Mouse (Mus musculus) cerebellum, adult 9-11 months (tissue): Measurements from ENCODE around the gene 9330182L06Rik.

ENCODE experiments used
- DNase-seq: peaks from one replicate; pipeline ENCODE4 v3.0.0; 2022

The 9330182L06Rik gene

DNA sequence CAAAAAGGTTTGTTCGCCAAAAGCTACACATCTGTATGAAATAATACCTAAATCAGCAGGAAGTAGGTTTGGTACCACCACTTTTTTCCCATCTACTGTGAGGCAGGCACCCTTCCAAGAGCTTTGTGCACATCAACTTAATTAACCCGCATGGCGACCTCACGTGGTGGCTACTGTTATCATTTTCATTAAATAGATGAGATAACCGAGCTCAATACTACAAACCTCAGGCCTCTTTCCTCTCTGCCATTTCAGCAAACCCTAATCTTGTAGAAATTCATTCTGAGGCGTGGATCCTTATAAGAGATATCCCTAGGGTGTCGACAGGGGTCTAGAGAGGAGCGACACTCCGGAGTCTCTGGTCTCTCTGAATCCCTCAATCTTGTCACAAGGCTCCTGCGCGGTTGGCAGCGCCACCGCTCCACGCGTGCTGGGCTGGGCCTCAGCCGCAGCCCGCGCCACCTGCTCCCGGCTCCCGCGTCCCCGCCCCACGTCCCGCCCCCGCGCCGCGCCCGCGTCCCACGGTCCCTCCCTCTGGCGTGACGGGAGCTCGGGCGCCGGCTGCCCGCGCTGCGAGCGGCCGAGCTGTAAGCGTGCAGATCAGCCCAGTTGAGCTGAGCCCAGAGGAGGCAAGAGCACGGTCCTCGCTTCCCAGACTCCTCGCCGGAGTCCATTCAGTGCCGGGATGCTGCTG lies at the start of gene 9330182L06Rik:
TSS of gene 9330182L06Rik (plus strand) at position 533 of the 694 bp plus-strand sequence.
- DNase-seq: peak; percentile 90

DNA sequence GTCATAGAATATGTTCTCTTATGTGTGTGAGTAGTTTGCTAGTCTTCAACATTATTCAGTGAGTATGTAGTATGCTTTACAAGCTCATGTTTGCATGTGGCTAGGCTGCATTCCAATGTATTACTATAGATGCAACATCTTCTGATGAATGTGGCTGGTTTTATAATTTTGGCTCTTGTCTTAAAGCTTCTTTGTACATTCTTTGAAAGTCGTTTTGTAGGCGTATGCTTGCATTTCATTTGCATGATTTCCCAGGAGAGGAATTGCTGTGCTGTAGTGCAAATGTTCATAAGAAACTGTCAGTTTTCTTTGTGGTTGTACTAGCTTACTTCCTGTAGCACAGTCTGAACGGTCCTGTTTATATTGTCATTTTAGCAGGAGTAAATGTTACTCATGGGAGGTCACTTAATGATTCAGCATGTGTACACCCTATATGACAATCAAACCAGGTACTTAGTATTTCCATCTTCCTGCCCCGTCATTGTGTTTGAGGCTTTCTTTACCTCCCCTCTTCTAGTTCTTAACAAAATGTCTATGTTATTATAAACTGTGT lies 38.4 kb upstream of the 9330182L06Rik start:
- no peak for DNase-seq

DNA sequence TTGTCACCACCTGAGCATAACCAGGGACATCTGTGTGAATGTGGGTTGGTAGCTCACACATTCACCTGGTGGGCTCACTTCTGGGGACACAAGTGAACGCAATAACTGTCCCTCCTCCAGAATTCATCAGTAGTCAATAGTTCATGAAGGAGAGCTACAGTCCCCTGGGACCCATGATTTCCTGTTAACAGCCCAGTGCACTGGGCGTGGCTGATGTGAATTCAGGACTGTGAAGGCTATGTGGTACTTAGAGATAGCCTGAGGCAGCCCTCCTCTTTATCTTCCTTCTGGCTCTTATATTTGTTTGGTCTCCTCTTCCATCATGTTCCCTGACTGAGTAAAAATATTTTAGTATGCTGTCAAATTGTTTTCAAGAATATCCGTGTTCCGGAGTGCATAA lies 1.6 kb upstream of the 9330182L06Rik start:
- no peak for DNase-seq

DNA sequence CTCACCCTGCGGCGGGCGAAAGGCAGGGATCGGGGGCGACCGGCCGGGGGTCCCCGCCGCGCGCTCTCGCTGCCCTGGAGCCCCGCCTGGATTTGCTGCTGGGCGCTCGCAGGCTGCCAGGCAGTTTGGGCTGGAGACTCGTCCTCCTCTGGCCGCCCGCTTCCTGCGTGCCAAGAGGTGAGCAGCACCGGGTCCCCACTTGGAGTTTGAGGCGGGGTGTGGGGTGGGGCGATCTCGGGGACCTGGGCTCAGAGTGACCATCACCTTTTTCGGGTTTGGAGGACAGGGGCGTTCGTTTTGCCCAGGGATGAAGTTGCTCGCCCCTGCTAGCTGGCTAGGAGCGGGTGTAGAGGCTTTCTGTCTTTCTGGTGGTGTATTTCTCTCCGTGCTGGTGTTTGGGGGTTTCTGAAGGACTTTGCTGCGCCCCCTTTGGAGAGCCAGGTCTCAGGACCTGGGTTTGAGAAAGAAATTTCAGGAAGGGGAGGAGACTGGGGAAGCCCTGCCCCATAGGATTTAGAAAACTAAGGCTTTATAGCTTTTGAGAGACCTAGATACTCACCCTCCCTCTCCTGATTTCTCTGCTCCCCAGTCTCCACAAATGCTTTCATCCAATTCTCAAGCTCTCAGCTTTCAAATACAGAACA lies 484 bp downstream of the 9330182L06Rik start:
- no peak for DNase-seq

DNA sequence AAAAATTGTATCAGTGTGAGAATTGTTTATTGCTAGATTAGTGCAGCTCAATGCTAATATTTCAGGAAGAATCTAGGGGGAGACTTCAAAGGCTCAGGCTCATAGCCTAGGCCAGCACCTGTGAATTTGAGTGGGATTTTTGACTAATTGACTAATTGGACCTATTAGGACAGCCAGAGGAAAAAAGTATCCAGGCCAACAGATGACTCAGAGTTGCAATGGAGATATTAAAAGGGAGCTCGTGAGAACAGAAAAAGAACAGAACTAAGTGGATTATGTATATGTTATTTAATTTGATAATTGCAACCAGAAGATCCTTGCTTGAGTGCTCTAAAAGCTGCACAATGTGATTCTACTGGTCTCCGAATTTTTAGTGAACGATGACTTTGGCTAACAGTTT lies 3.7 kb downstream of the 9330182L06Rik start:
- DNase-seq: no peak

DNA sequence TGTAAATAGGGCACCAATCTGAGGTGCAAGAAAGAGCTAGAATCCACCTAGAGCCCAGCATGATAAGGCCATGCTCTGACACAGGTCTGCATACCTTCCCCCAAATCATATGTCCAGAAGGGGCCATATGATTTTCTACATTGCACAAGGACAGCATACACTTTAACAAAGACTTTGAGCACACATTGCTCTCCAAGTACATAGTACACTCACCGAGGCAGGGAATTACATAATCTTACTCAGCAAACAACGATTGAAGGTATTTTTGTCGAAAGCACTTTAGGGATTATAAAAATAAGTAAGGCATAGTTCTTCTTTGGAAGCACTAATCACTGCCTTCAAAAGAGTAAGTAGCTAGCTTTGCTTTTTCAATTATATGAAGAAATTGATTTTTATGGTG lies 7.1 kb downstream of the 9330182L06Rik start:
- DNase-seq: no peak

DNA sequence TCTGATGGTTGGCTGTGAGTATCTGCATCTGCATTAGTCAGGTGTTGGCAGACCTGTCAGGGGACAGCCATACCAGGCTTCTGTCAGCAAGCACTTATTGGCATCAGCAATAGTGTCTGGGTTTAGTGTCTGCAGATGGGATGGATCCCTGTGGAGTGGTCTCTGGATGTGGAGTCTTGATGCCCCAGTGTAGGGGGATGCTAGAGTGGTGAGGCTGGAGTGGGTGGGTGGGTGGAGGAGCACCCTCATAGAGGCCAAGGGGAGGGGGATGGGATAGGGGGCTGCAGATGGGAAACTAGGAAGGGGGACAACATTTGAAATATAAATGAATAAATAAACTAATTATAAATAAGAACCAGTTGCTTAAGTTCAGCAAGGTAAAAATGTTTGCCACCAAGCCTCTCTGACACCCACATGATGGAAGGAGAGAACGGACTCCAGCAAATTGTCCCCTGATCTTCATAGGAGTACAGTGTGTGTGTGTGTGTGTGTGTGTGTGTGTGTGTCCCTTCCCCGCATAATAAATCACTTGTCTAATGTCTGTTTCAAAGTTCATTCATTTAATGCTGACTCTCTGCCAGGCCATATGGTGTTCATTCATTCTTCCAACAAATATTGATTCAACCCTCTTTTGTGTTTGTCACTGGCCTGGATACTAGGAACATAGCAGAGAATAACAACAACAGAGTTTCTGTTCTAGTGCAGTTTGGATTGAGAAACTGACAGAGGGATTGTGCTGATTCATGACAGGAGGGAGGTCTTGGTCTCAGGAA lies 30.0 kb downstream of the 9330182L06Rik start:
- DNase-seq: no peak

DNA sequence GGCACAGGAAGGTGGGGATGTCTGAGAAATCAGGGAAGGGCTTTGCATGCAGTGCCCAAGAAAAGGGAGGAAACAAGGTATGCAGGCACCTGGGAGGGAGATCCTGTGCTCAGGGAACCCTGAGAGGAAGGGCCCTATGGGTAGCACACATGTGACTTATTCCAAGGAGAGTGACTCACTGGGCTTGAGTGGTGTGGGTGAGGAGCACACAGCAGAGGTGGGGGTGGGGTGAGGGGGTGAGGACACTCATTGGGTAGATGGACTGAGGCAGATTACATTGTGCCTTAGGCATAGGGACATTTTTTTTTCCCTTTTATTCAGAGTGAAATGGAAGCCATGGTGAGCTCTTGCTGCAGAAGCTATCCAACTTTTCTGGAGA lies 30.6 kb downstream of the 9330182L06Rik start:
- DNase-seq: no peak

DNA sequence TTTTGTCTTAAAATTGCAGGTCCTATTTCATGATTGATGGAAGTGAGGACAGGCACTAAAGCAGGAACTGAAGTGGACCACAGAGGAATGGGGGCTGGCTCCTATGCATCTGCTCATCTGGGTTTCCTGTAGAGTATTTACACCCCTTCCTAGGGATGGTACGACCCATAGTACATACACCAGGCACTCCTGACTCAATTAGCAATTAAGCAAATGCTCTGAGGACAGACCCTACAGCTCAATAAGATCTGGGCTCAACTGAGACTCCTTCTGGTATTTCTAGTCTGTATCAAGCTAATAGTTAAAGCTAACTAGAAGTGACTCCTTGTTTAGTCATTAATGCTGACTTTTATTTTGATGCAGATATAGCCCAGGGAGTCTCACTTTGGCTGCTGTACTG lies 60.9 kb downstream of the 9330182L06Rik start:
- no peak for DNase-seq

DNA sequence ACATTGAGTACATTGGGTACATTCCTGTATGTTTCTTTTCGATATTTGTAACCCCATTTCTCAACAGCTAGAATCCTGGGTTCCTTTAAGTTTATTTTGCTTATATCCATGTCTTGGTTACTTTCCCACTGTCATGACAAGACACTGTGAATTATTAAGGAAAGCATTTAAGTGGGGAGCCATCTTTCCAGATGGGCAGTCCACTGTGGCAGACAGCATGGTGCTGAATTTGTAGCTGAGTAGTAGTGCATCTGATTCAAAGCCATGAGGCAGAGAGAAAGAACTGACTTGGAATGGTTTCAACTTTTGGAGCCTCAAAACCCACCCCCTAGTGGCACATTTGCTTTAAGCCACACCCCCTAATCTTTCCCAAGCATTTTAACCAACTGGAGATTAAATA lies 61.6 kb downstream of the 9330182L06Rik start:
- no peak for DNase-seq

DNA sequence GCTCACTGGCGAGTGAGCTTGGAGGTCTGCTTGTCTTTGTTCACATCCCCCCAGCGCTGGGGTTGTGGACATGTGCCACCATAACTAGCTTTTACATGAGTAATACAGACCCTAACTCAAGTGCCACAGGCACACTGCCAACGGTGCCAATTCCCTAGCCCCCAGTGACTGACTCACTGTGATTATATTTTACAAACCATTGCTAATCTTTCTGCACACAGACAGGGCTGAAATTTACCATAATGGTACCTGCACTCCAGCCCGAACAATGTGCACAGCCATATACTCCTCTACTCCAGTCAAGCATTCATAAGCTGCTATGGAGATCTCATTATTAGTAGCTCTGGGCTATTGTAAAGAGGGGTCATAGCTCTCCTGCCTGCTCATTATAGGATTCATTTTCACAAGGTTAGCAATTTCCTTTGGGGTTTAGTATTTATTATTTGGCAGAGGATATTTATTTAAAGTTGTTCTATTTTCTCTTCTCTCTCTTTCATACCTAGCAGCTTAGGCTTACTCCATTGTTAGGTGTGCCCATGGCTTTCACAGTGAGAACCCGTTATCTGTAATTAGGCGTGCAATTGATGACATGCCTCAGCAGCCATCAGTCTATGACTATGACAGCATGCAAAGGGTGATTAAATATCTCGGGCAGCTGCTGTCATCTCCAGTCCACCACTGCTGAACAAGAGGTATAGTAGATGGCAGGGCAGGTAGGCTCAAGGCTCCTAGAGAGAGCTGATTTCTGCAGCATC lies 73.0 kb downstream of the 9330182L06Rik start:
- no peak for DNase-seq

DNA sequence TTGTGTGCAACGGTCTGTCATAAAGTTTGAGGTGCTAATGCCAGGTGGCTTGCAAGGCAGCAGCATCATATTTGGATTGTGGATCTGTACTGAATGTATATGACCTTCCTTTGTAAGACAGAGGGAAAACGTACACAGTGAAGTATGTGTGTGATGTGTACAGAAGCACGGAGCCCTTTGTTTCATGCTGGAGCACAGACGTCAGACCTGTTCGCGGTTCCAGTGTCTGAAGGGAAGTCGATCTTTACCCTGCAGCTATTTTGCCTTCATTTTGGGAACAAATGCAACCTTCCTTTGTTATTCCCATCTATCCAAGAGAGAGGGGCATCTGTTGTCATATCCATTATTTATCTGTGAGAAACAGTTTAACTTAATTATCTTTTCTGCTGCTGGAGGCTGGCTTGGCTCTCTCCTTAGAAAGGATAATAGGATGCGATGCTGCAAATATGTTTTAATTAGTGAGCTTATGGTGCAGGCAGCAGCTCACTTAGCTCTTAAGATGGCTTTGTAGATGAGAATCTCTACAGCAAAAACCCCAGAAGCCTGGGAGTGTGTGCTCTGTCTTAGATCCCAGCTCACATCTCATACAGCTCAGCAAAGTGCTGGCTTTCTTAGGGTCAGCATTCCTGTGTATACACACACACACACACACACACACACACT lies 73.7 kb downstream of the 9330182L06Rik start:
- no peak for DNase-seq

DNA sequence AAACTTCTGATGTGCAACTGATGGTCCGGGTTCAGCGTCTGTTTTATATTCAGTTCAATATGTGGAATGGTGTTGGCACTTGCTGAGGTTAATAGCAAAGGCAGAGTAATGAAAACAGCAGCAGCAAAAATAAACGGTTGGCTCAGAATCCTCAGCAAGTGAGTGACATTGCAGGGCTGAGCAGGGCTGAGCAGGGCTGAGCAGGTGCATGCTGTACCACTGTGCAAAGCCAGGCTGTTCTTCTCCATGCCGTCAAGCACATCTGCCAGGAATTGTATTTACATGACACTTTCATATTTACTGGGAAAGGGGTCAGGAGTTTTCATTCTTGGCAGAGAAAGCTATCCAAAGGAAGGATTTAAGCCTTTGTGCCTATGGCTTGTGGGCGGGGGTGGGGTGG lies 78.7 kb downstream of the 9330182L06Rik start:
- peak; percentile 40 for DNase-seq

DNA sequence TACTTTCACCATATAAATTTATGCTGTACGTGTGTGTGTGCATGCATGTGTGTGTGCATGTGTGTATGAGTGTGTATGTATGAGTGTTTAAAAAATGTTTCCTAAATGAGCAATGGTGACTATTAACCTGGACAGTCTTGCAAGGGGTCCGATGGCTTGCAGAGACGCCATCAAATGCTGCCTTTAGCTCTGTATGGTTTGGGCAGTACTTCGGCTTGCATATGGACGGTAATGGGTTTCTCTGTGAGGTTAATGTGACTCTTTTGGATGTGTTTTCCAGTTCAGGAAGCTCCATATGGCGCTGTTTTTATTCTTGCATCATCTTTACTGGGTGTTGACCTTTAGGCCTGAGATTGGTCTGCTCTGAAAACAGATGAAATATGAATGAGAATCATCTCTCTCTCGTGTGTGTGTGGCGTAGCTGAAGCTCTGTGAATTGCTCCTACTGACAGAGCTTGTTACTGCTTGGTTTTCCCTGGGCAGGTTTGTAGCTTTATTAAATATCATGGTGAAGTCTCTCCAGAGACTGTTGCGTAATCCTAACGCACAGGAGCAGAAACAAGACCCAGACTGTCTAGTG lies 79.2 kb downstream of the 9330182L06Rik start:
- peak; percentile 69 for DNase-seq

DNA sequence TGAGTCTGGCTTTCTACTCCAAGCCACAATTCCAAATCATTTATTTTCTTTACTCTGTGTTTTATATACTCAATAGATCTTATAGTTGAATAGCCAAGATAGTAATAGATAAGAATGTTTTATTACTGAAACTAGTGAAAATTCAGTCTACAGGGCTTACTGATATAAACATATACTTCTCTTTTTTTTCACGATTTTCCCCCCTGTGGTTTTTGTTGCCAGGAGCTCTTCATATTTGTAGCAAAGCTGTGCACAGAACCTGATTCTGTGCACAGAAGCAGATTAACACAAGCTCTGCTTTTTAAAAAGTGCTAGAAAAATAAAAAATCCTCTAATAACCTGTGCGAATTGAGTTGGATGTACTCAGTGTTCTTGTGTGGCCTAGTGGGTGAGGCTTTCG lies 79.7 kb downstream of the 9330182L06Rik start:
- DNase-seq: no peak

DNA sequence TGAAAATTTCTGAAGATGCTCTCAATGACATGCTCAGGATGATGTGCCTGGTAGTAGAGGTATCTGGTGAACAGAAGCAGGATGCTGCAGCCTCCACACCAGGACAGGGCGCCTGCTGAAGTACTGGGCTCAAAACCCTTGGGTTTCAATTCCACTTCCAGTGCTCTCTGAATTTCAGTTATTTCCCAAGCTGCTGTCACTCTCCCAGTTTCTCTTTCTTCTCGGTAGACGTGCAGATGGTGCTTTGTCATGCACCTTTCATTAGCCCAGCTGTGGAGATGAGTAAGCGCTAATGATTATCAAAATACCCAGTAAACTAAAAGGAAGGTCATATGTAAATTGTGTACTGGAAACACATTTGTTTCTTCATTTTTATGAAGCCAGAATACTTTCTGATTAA lies 80.6 kb downstream of the 9330182L06Rik start:
- DNase-seq: no peak

DNA sequence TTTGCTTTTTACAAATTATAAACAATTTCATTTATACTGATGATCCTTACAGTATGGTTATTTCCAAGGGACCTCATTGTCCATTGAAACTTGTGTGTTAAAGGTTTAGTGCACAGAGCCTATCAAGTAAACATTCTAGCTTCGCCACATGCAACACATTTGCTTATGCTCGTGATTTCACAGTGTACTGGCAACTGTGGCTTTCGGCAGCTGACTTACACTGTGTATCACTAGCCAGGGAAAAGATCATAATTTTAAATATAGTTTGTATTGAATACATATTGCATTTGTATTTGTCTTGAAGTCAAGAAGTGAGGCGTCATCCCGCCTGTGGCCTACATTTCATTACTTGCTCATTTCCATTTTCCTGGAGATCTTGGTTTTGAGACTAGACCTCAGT lies 86.2 kb downstream of the 9330182L06Rik start:
- no peak for DNase-seq

DNA sequence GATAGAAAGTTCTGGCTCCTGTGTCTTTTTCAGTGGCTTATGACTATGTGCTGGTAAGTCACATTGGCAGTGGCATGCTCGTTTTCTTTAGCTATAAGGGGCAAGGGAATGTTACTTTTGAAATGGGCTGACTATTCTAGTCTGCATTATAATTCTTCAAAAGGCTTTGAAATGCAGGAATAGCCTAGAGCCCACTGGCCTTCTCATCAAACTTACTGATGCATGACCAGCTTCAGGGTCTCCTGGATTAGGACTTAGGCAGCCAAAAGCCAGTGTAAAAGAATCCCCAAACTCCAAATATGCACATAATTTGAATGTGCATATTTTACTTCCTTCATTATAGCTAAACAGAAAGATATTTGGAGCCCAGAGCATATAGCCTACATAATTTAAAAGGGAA lies 86.7 kb downstream of the 9330182L06Rik start:
- DNase-seq: no peak

DNA sequence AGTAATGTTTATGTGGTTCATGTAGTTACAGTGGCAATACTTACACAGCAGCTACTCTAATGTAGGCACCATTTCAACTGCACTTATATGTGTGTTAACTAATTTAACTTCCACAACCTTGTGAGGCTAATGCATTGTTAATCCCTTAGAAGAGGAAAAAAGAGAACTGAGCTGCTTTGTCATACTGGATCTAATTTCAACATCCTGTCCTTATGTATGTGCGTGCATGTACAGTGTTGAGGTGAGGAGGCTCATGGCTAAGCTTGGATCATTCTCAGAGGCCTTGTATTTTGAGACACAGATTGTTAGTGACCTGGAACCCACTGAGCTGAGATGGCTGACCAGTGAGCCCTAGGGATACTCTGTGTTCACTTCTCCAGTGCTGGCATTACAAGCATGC lies 88.3 kb downstream of the 9330182L06Rik start:
- DNase-seq: no peak

DNA sequence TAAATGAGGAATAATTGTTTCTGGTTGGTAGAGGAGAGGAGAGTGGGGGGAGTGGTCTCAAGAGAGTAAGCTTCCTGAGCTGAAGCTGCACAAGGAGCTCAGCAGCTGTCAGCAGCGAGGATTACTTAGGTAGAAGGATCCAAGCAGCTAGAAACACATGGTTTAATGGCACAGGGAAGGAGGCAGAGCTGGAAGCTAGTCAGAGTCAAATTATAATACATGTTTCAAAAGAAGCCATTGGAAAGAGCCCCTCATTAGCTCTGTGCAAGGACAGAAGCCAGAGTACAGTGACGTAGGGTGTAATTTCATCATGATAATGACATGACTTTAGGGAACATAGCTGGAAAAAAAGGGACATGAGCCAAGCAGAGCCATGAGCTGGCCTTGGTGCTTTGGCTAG lies 92.2 kb downstream of the 9330182L06Rik start:
- DNase-seq: no peak

DNA sequence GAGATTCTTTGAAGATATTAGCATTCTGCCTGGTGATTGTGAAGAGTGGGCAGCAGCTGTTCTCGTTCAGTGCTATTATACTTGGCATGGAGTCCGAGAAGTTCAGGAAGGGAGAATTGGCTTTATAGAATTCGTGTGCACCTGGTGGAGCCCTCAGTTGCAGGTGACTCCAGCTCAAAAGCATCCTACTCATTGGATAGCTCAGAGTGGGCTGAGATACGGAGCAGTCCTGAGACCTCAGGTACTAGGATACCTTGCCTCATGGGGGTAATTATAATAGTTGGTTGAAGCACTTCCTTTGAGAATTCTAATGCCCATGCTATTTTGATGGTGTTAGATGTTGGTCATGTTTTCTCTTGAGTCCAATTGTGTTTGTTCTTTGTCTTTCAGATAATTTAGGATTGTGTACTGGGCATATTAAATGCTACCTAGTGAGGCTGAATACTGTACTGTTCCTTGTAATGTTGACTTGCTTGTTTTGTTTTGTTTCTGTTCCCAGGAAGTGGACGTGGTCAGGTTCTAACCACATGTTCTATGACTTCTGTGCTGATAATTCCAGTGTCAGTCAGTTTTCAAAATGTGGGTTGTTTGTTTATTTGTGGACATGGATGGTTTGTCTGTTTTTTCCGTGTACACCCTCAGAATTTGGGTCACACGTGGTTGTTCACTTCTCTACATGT lies 96.2 kb downstream of the 9330182L06Rik start:
- no peak for DNase-seq
